In the genomic region with DNA sequence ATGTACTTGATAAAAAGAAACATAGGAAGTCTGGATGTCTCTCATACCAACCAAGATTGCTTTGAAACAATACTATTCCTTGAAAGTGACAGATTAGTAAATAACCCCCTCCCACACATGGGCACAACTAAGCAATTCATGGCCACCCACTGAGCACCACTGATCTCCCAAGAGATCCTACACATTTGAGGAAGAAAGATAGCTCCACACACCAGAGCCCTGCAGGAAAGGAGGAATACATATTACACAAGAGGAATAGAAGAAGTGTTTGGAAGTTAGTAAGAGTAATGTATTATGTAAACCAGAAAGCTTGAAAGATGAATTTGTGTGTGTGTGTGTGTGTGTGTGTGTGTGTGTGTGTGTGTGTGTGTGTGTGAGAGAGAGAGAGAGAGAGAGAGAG, we compare ENCODE assay signal across 11 mouse cellular contexts. TPM values are rescaled to one million over a fixed set of nuclear protein-coding genes. Genes with fewer than 3 reads are reported as not detected.
"Had no signal": no experiment of that assay in that cellular context is flagged by ENCODE, and none has a peak within 500 bp of the region (broad histone marks: within the 10 kb centered on the region; RNA-seq: fewer than 3 reads in every experiment).

No protein-coding gene starts in this region.

RNA-seq across cellular contexts. Expression of a gene that starts 6.2 kb away (rescaled TPM):
- total RNA-seq: left cerebral cortex, adult 2 months; left cerebral cortex, adult 8-10 months; left cerebral cortex, postnatal 10 days; left cerebral cortex, postnatal 14 days; left cerebral cortex, postnatal 25 days; left cerebral cortex, postnatal 36 days; left cerebral cortex, postnatal 4 days; liver, adult 2 months; megakaryocyte-erythroid progenitor cell, adult 5-6 weeks; midbrain, postnatal 0 days; monocyte, adult 5-6 weeks had no signal
